Mouse (Mus musculus): ENCODE data around the gene Vmn2r62. TPM values are rescaled to one million over a fixed set of nuclear protein-coding genes. Genes with fewer than 3 reads are reported as not detected.
"Not testable (repeated sequence)": the region's sequence is repeated elsewhere in the genome, so short reads cannot be mapped to it uniquely, and the experiment has no call there.

The Vmn2r62 gene
- polyA plus RNA-seq (2012; rRNA removed) = not detected in 2 replicates

DNA sequence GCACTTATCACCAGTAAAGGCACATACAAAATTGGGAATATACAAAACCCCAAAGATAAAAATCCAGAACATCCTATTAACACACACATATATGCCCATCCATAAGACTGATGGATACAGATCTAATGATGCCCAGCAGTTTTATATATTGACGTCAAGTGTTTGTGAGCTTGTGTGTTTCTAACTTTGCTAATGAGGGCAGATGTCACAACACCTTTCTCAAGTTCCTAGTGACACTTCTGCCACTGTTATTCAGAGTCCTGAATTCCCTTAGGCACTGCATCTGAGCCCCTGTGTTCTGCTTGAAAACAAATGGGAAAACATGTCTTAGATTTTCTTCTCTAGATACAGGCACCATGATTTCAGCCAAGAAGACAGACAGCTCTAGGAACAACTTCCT is at the start of gene Vmn2r62:
TSS of gene Vmn2r62 (minus strand) at position 101 of the 400 bp plus-strand sequence.
- WGBS = no CpG with 5 or more reads among the region's 1 CpGs
- not testable (repeated sequence) for DNase-seq (ENCODE audit: low read depth, low spot score)

DNA sequence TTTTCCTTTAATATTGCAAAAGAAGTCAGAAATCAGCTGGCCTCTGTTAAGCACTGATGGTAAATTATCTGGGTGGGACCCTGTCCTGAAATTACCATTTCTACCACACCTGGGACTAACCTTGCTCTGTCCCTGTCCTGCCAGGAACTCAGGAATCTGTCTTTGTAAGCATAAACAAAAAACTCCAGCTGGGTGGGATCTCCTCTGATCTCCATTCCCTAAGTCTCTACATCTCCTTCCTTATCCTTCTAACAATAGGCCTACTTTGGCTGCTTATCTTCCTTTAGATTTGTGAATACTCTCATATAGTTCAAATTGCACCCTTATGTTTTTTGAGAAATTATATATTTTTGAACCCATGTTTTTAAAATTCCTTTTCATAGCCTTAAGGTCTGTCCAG is 45.0 kb upstream of the Vmn2r62 start:
- DNase-seq (ENCODE audit: low read depth, low spot score) = not testable (repeated sequence)

- WGBS = 75% methylated on average over 3 of the region's 3 CpGs
- no peak for DNase-seq (ENCODE audit: low read depth, low spot score)
Observed at GRCm38 (mm10) chr7:42832221-42832620, 38.9 kb upstream of the Vmn2r62 start.

DNA sequence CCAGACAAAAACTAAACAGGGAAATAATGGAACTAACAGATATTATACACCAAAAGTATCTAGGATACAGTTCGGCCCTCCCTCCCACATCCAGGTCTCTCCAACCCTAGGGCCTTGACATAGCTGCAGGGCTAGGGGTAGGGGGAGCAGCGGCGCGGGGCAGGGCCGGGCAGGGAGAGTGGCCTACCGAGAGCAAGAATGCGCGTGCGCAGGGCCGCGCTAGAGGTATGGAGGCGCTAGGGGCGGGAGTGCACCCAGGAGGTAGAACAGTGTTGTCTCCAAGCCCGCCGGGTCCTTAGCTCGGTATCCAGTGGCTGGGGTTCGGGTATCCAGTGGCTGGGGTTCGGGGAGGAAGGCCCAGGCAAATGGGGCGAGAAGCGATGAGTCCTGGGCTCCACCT is 43.5 kb downstream of the Vmn2r62 start:
- 64% methylated on average over 20 of the region's 20 CpGs for WGBS
- no peak for DNase-seq (ENCODE audit: low read depth, low spot score)

DNA sequence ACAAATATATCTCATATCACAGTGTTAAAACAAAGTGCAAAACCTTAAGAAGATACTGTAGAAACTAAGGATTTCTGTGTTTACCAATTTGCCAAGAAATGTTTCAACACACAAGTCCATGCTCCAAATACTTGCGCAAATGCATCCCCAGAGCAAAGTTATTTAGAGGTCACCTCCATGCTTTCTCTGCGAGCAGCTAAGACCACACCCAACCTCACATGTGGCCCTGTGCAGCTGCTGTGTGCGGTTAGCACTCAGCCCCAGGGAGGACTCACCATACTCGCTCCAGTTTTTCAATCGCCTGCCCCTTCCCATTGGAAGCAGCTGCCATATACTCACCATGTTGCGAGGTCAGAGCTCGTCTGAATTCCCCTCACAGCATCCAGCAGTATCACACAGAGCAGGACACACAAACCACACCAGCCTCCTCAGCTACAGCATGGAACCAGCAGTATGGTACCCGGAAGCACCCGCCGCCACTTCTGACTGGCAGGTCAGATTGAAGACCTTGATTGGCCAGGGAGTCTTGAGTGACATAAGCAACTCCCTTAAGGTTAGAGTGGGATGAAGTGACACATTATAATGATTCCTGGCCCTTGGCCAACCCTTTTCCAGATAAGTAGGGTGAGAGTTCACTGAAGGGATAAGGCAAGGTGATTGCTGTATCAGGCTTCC is 54.7 kb downstream of the Vmn2r62 start:
- WGBS = 79% methylated on average over 10 of the region's 10 CpGs

GRCm38 (mm10) chr7:42726917-42727316 is 66.4 kb downstream of the Vmn2r62 start, which contains the start of gene Gm17067:
Gene Gm17067, minus strand, starts transcription at chr7:42727017.
- DNase-seq (ENCODE audit: low read depth, low spot score) = not testable (repeated sequence)
- 87% methylated on average over 4 of the region's 4 CpGs for WGBS

More for the DNA sequence above, 54.7 kb downstream of the Vmn2r62 start:
- no peak for DNase-seq (ENCODE audit: low read depth, low spot score)

Other genes starting within 250 kb of the Vmn2r62 start
- not detected in 2 replicates for gene Gm21028, start 214.9 kb downstream of the Vmn2r62 start, polyA plus RNA-seq (2012; rRNA removed)
- not detected in 2 replicates for gene Zfp977, start 201.0 kb downstream of the Vmn2r62 start, polyA plus RNA-seq (2012; rRNA removed)
- 0.15 and 0.33 TPM in 2 replicates for gene Zfp976, start 150.9 kb downstream of the Vmn2r62 start, polyA plus RNA-seq (2012; rRNA removed)
- 0.37 and 0.41 TPM in 2 replicates for gene Zfp975, start 100.8 kb downstream of the Vmn2r62 start, polyA plus RNA-seq (2012; rRNA removed)
- gene Gm17067, start 66.5 kb downstream of the Vmn2r62 start, polyA plus RNA-seq (2012; rRNA removed) = not detected in 2 replicates
- gene Gm2381, start 73.7 kb upstream of the Vmn2r62 start, polyA plus RNA-seq (2012; rRNA removed) = not detected in 2 replicates
- not detected in 2 replicates for gene Vmn2r63, start 140.3 kb upstream of the Vmn2r62 start, polyA plus RNA-seq (2012; rRNA removed)
- gene Gm9268, start 225.2 kb upstream of the Vmn2r62 start, polyA plus RNA-seq (2012; rRNA removed) = not detected in 2 replicates